Mouse (Mus musculus) CH12.LX (cell line): ENCODE results near the gene Col4a2.

Experiments
- CTCF ChIP-seq, 2 experiments: IDR thresholded peaks in 1 of 2; conservative IDR thresholded peaks in 1 of 2; 2 replicates each; pipeline ENCODE4 v1.5.1; 2011 to 2012; ENCODE audit warnings: low read depth in 2 of 2, low read length in 2 of 2, improper control_type of control experiment in 1 of 2, inconsistent platforms in 1 of 2, mild to moderate bottlenecking in 1 of 2, moderate library complexity in 1 of 2
- GABPA ChIP-seq: IDR thresholded peaks from 2 replicates; pipeline ENCODE4 v1.6.1; 2012; ENCODE audit warnings: low read depth, low read length, improper control_type of control experiment, inconsistent platforms; ENCODE audit not compliant: insufficient replicate concordance
- KAT2A ChIP-seq: IDR thresholded peaks from 2 replicates; pipeline ENCODE4 v1.6.1; 2012; ENCODE audit warnings: low read length, improper control_type of control experiment, inconsistent platforms; ENCODE audit not compliant: insufficient replicate concordance
- NELFE ChIP-seq: IDR thresholded peaks from 2 replicates; pipeline ENCODE4 v1.6.1; 2011; ENCODE audit warnings: low read depth, low read length, improper control_type of control experiment
- POLR2A ChIP-seq: IDR thresholded peaks from 2 replicates; pipeline ENCODE4 v1.6.1; 2011; ENCODE audit warnings: low read depth, mild to moderate bottlenecking, improper control_type of control experiment, low read length
- POLR2AphosphoS2 ChIP-seq: IDR thresholded peaks from 2 replicates; pipeline ENCODE4 v1.6.1; 2011; ENCODE audit warnings: low read depth, low read length, improper control_type of control experiment
- RCOR1 ChIP-seq: conservative IDR thresholded peaks from 2 replicates; pipeline ENCODE4 v1.6.1; 2012; ENCODE audit warnings: low read depth, mild to moderate bottlenecking, inconsistent platforms, low read length, improper control_type of control experiment

GRCm38 (mm10) chr8:11387282-11387681 is 74.7 kb downstream of the Col4a2 start:
- no peak for TF ChIP-seq POLR2AphosphoS2
- no peak for TF ChIP-seq POLR2A
- TF ChIP-seq NELFE = no peak
- no peak for TF ChIP-seq RCOR1
- no peak for TF ChIP-seq KAT2A
- no peak for TF ChIP-seq CTCF (conservative IDR thresholded peaks at IDR 0.05 in 1 of 2, IDR thresholded peaks at IDR 0.05 in 1 of 2; ENCODE audit: low read depth in 2 of 2, low read length in 2 of 2)
- no peak for TF ChIP-seq GABPA
